Mouse (Mus musculus) liver, postnatal 0 days (tissue): ENCODE data around the gene Raver2.

Experiments used
- CTCF ChIP-seq: sonication (generic); IDR thresholded peaks from 2 replicates; pipeline ENCODE4 v1.5.1; 2016; ENCODE audit warnings: antibody characterized with exemption, low read depth
- EP300 ChIP-seq: IDR thresholded peaks from 2 replicates; pipeline ENCODE4 v1.6.1; 2016; ENCODE audit warnings: antibody characterized with exemption, low read depth, mild to moderate bottlenecking

GRCm38 (mm10) chr4:101158282-101158681 is 89.5 kb downstream of the Raver2 start:
- TF ChIP-seq CTCF (no peak), EP300 (no peak)
